Mouse (Mus musculus) C2C12 (cell line): ENCODE results near the gene Fzd7.

Experiments used
- CTCF ChIP-seq: IDR thresholded peaks from one replicate; pipeline ENCODE4 v1.5.1; 2011; ENCODE audit not compliant: control insufficient read depth, insufficient read depth, insufficient read length
- MYOG ChIP-seq: IDR thresholded peaks from one replicate; pipeline ENCODE4 v1.6.1; 2011; ENCODE audit not compliant: control insufficient read depth, insufficient read length; ENCODE audit errors: extremely low read depth
- USF1 ChIP-seq: IDR thresholded peaks from one replicate; pipeline ENCODE4 v1.6.1; 2011; ENCODE audit warnings: low read depth, mild to moderate bottlenecking, control low read depth, moderate library complexity

GRCm38 (mm10) chr1:59444127-59444660 is 38.0 kb upstream of the Fzd7 start:
- TF ChIP-seq USF1 (no peak), MYOG (no peak), CTCF (no peak)
